Mouse (Mus musculus) c-Kit-positive CD71-positive TER-119-positive erythroid progenitor cells, embryonic 14.5 days (primary cell): Measurements from ENCODE around the gene Ccnc.
"Not testable (repeated sequence)": the region's sequence is repeated elsewhere in the genome, so short reads cannot be mapped to it uniquely, and the experiment has no call there.

Source experiments
- DNase-seq: peaks from one replicate; pipeline ENCODE4 v3.0.0-alpha.2; 2013; ENCODE audit warnings: low spot score

Ccnc gene

GRCm38 (mm10) chr4:21726912-21727614, 438 bp upstream of the Ccnc start:
- peak; percentile 71 for DNase-seq

GRCm38 (mm10) chr4:21739169-21739568, 11.7 kb downstream of the Ccnc start:
- DNase-seq = no peak

- not testable (repeated sequence) for DNase-seq
Observed at GRCm38 (mm10) chr4:21744142-21744541, 16.6 kb downstream of the Ccnc start.

GRCm38 (mm10) chr4:21745723-21746122, 18.2 kb downstream of the Ccnc start:
- DNase-seq = no peak

- DNase-seq = no peak
Observed at GRCm38 (mm10) chr4:21755123-21755789, 27.8 kb downstream of the Ccnc start.

- DNase-seq = no peak
Observed at GRCm38 (mm10) chr4:21758860-21759259, 31.4 kb downstream of the Ccnc start.

GRCm38 (mm10) chr4:21761416-21762160, 34.1 kb downstream of the Ccnc start:
- no peak for DNase-seq

- no peak for DNase-seq
Observed at GRCm38 (mm10) chr4:21763827-21764226, 36.3 kb downstream of the Ccnc start.

- DNase-seq = no peak
Observed at GRCm38 (mm10) chr4:21766171-21766862, 38.8 kb downstream of the Ccnc start.

- DNase-seq = peak; percentile 75
Observed at GRCm38 (mm10) chr4:21766863-21767304, 39.4 kb downstream of the Ccnc start, which contains the start of the genes Usp45 and Tstd3. Gene Usp45 (plus strand): TSS chr4:21767156. Gene Tstd3 (minus strand): TSS chr4:21767212.

- no peak for DNase-seq
Observed at GRCm38 (mm10) chr4:21771064-21771463, 43.6 kb downstream of the Ccnc start.

GRCm38 (mm10) chr4:21772306-21772705, 44.8 kb downstream of the Ccnc start:
- DNase-seq = no peak

- peak; percentile 90 for DNase-seq
Observed at GRCm38 (mm10) chr4:21776091-21776945, 48.8 kb downstream of the Ccnc start.

- DNase-seq = no peak
Observed at GRCm38 (mm10) chr4:21776946-21777265, 49.4 kb downstream of the Ccnc start.

GRCm38 (mm10) chr4:21780816-21781726, 53.6 kb downstream of the Ccnc start:
- peak; percentile 71 for DNase-seq

- DNase-seq = no peak
Observed at GRCm38 (mm10) chr4:21786268-21786667, 58.8 kb downstream of the Ccnc start.

GRCm38 (mm10) chr4:21788903-21789302, 61.4 kb downstream of the Ccnc start:
- DNase-seq = no peak

GRCm38 (mm10) chr4:21789836-21790235, 62.3 kb downstream of the Ccnc start:
- no peak for DNase-seq

- no peak for DNase-seq
Observed at GRCm38 (mm10) chr4:21793631-21794030, 66.1 kb downstream of the Ccnc start.

GRCm38 (mm10) chr4:21801013-21801412, 73.5 kb downstream of the Ccnc start:
- DNase-seq = no peak
